Mouse (Mus musculus): ENCODE measurements around the gene Aatk. TPM values are rescaled to one million over a fixed set of nuclear protein-coding genes. Genes with fewer than 3 reads are reported as not detected.

Aatk gene
- polyA plus RNA-seq, 1 experiment from 2014 or later: 3.5 TPM

DNA sequence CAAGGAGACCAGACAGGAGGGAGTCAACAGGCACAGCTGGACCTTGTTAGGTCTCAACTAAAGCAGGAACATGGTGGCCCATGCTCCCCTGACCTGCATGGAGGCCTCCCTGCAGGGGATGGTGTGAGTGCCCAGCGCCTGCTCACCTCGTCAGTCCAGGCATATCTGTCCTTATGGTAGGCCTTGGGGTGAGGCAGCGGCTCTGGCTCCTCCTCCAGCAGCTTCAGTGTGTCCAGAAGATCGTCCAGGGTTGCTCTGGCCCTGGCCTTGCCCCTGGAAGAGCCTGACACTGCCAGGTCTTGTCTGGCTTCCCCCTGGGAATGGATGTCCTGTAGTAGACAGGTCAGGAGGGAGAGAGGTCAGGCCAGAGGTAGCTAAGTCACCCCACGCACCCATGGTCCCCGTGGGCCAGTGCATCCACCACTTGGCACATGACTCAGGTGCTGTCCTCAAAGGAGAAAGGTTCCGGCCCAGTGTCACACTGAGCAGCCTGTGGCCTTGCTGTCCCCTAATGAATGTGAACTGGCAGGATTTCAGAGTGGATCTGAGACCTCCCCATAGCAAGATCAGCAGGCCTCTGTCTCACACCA, 24.9 kb upstream of the Aatk start:
- peaks cover 7% of the 10 kb centered on the region; the same call in 1 of the 2 replicates for H3K36me3 ChIP-seq (ENCODE audit: control insufficient read depth, insufficient read depth, low read length)
- no peak overlapping the region for H3K4me3 ChIP-seq (ENCODE audit: low read depth, low read length)
- no peak overlapping the region for H3K27ac ChIP-seq (ENCODE audit: low read depth, low read length)
- H3K9me3 ChIP-seq (ENCODE audit: control insufficient read depth, low read length): no peaks in the 10 kb centered on the region
- DNase-seq (ENCODE audit: low spot score) (no peak), ATAC-seq (replicated peaks; ENCODE audit: low FRiP score) (no peak)
- no peak overlapping the region for H3K4me2 ChIP-seq (ENCODE audit: low read depth, low read length, severe bottlenecking)
- H3K4me1 ChIP-seq (replicated peaks; ENCODE audit: control insufficient read depth, insufficient read depth, low read length): no peaks in the 10 kb centered on the region
- H3K27me3 ChIP-seq (ENCODE audit: control insufficient read depth, insufficient read depth, low read length): no peaks in the 10 kb centered on the region
- H3K9ac ChIP-seq (ENCODE audit: low read length): no peak overlapping the region
- WGBS: 82% methylated on average over 7 of the region's 7 CpGs

DNA sequence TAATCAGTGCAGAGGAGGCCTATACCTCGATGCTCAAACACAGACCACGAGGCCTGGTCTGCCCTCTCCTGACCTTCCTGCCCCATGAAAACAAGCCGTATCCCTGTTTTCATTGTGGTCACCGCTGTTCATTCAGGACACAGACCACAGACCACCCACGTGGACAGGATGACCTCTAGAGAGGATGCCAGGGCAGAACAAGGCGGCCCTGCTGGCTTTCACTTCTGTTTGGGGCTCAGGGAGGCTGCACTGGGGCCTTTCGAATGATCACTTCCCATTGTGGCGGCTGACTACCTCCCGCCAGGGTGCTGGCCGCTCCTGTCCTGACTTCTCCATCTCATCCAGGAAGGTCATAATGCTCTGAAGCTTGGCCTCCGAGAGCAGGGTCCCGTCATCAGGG, 24.1 kb upstream of the Aatk start:
- WGBS: 59% methylated on average over 12 of the region's 12 CpGs
- no peaks in the 10 kb centered on the region for H3K27me3 ChIP-seq (ENCODE audit: control insufficient read depth, insufficient read depth, low read length)
- no peak overlapping the region for H3K9ac ChIP-seq (ENCODE audit: low read length)
- no peak overlapping the region for H3K27ac ChIP-seq (ENCODE audit: low read depth, low read length)
- ATAC-seq (replicated peaks; ENCODE audit: low FRiP score): no peak
- DNase-seq (ENCODE audit: low spot score): no peak
- peaks cover 7% of the 10 kb centered on the region; the same call in 1 of the 2 replicates for H3K36me3 ChIP-seq (ENCODE audit: control insufficient read depth, insufficient read depth, low read length)
- no peaks in the 10 kb centered on the region for H3K4me1 ChIP-seq (replicated peaks; ENCODE audit: control insufficient read depth, insufficient read depth, low read length)
- no peak overlapping the region for H3K4me3 ChIP-seq (ENCODE audit: low read depth, low read length)
- no peak overlapping the region for H3K4me2 ChIP-seq (ENCODE audit: low read depth, low read length, severe bottlenecking)
- H3K9me3 ChIP-seq (ENCODE audit: control insufficient read depth, low read length): no peaks in the 10 kb centered on the region

DNA sequence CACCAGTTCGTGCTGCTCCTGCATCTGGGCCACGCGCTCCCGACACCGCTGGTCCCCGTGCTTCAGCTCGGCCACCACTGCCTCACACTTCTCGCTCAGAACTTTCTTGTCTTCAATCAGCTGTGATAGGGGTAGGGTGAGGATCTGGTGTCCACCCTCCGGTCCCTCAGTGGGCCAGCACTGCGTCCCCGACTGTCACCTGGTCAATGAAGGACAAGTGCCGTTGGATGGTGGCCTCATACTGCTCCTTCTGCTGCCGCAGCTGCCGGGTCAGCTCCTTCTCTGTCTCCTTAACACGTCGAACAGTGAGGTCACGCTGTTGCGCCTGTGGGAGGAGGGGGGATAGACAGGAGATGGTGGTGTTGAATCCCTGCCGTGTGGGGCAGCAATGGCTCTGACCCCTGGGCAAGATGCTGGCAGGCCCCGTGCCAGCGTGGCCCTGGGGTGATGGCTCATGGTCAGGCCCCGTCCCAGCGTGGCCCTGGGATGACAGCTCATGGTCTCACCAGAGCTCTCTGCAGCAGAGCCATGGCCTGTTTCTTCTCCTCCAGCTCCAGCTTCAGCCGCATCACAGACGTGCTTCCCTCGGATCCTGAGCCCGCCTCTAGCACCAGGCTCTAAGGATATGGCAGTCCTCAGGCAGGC, 23.4 kb upstream of the Aatk start:
- no peak overlapping the region for H3K4me3 ChIP-seq (ENCODE audit: low read depth, low read length)
- WGBS: 93% methylated on average over 27 of the region's 27 CpGs

DNA sequence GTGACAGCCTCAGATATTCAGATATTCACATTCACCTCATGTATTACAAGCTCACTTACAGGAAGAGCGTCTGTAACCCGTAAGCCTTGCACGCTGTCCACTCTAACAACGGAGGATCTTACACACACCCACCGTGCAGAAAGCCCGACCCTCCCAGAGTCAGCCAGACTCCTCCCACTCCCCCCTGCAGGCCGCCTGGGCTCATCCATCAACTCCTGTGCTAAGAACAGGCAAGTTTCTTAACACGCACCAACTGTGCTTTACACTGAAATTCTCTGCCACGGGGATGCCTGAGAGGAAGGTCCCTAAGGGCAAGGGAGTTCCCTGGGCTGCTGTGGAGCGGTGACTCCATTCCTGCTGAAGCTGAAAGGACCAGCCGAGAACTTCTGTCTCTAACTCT, 22.3 kb upstream of the Aatk start:
- H3K4me1 ChIP-seq (replicated peaks; ENCODE audit: control insufficient read depth, insufficient read depth, low read length): no peaks in the 10 kb centered on the region

More for the DNA sequence above, 23.4 kb upstream of the Aatk start:
- no peak for ATAC-seq (replicated peaks; ENCODE audit: low FRiP score)
- H3K9me3 ChIP-seq (ENCODE audit: control insufficient read depth, low read length): no peaks in the 10 kb centered on the region
- H3K27me3 ChIP-seq (ENCODE audit: control insufficient read depth, insufficient read depth, low read length): no peaks in the 10 kb centered on the region
- no peak overlapping the region for H3K27ac ChIP-seq (ENCODE audit: low read depth, low read length)
- peaks cover 7% of the 10 kb centered on the region; the same call in 1 of the 2 replicates for H3K36me3 ChIP-seq (ENCODE audit: control insufficient read depth, insufficient read depth, low read length)
- H3K4me1 ChIP-seq (replicated peaks; ENCODE audit: control insufficient read depth, insufficient read depth, low read length): no peaks in the 10 kb centered on the region
- DNase-seq (ENCODE audit: low spot score): no peak
- no peak overlapping the region for H3K9ac ChIP-seq (ENCODE audit: low read length)
- no peak overlapping the region for H3K4me2 ChIP-seq (ENCODE audit: low read depth, low read length, severe bottlenecking)

DNA sequence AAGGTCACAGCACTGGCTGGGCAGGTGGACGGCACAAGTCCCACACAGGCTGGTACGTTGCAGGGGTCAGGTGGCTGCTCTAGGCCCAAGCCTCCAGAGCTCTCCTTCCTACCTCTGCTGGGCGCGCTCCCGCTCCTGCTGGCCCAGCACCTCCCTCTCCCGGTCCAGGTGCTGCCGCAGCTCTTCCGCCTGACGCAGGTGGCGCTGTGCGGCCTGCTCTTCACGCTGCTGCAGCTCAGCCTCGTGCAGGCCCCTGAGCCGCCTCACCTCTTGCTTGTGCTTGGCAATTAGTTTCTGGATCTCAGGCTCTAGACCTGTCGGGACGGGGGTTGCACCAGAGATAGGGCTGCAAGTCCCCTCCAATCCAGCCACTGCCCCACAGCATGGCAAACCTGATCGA, 20.9 kb upstream of the Aatk start:
- Histone ChIP-seq H3K4me2 (ENCODE audit: low read depth, low read length, severe bottlenecking) (no peak overlapping the region), H3K4me3 (ENCODE audit: low read depth, low read length) (no peak overlapping the region), H3K27ac (ENCODE audit: low read depth, low read length) (no peak overlapping the region), H3K9me3 (ENCODE audit: control insufficient read depth, low read length) (no peaks in the 10 kb centered on the region), H3K36me3 (ENCODE audit: control insufficient read depth, insufficient read depth, low read length) (peaks cover 7% of the 10 kb centered on the region; the same call in 1 of the 2 replicates), H3K27me3 (ENCODE audit: control insufficient read depth, insufficient read depth, low read length) (no peaks in the 10 kb centered on the region), H3K4me1 (replicated peaks; ENCODE audit: control insufficient read depth, insufficient read depth, low read length) (no peaks in the 10 kb centered on the region), H3K9ac (ENCODE audit: low read length) (no peak overlapping the region)
- 41% methylated on average over 17 of the region's 17 CpGs for WGBS
- ATAC-seq (replicated peaks; ENCODE audit: low FRiP score): no peak
- no peak for DNase-seq (ENCODE audit: low spot score)

More for the DNA sequence above, 22.3 kb upstream of the Aatk start:
- DNase-seq (ENCODE audit: low spot score) (no peak), ATAC-seq (replicated peaks; ENCODE audit: low FRiP score) (no peak)
- Histone ChIP-seq H3K36me3 (ENCODE audit: control insufficient read depth, insufficient read depth, low read length) (peaks cover 7% of the 10 kb centered on the region; the same call in 1 of the 2 replicates), H3K9me3 (ENCODE audit: control insufficient read depth, low read length) (no peaks in the 10 kb centered on the region), H3K4me2 (ENCODE audit: low read depth, low read length, severe bottlenecking) (no peak overlapping the region), H3K27me3 (ENCODE audit: control insufficient read depth, insufficient read depth, low read length) (no peaks in the 10 kb centered on the region), H3K9ac (ENCODE audit: low read length) (no peak overlapping the region), H3K4me3 (ENCODE audit: low read depth, low read length) (no peak overlapping the region), H3K27ac (ENCODE audit: low read depth, low read length) (no peak overlapping the region)
- WGBS: 66% methylated on average over 11 of the region's 11 CpGs

DNA sequence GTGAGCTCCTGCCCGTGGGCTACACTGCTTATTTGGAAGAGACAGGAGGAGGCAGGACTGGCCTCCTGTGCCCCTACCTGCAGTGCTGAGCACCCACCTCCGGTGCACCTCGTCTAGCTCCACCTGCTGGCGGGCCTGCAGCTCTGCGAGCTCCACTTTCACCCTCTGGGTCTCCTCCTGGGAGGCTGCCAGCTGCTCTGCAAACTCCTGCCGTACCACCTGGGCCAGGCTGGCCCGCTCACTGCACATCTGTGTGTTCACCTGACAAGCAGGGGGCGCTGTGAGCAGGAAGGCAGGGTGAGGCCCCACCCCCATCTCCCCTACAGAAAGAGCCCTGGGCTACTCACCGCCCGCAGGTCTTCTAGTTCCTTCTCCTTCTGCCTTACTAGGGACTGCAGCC, 18.3 kb upstream of the Aatk start:
- peak; percentile 72 for DNase-seq (ENCODE audit: low spot score)
- no peak for ATAC-seq (replicated peaks; ENCODE audit: low FRiP score)
- no peaks in the 10 kb centered on the region for H3K4me1 ChIP-seq (replicated peaks; ENCODE audit: control insufficient read depth, insufficient read depth, low read length)

DNA sequence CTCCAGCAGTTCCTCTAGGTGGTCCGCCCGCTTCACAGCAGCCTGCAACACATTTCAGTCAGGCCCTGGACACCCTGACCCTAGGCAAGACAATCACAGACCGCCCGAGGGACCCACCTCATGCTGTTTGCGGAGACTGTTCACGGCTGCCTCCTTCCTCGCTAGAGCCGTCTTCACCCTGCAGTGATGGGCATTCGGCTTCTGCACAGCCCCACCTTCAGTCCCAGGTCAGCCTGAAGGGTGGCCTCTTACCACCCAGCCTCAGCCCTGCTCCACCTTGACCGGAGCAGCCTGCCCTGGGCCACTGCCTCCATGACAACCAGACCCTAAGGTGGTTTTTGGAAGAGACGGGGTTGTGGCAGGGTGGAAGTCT, 17.7 kb upstream of the Aatk start:
- 87% methylated on average over 11 of the region's 11 CpGs for WGBS
- H3K27me3 ChIP-seq (ENCODE audit: control insufficient read depth, insufficient read depth, low read length): no peaks in the 10 kb centered on the region
- ATAC-seq (replicated peaks; ENCODE audit: low FRiP score) (no peak), DNase-seq (ENCODE audit: low spot score) (no peak)
- no peak overlapping the region for H3K9ac ChIP-seq (ENCODE audit: low read length)
- H3K9me3 ChIP-seq (ENCODE audit: control insufficient read depth, low read length): no peaks in the 10 kb centered on the region
- no peaks in the 10 kb centered on the region for H3K4me1 ChIP-seq (replicated peaks; ENCODE audit: control insufficient read depth, insufficient read depth, low read length)
- H3K4me2 ChIP-seq (ENCODE audit: low read depth, low read length, severe bottlenecking): no peak overlapping the region
- H3K36me3 ChIP-seq (ENCODE audit: control insufficient read depth, insufficient read depth, low read length): 0 out of 2 replicates have a peak, but pooled peaks cover 2% of the 10 kb centered on the region
- no peak overlapping the region for H3K27ac ChIP-seq (ENCODE audit: low read depth, low read length)
- no peak overlapping the region for H3K4me3 ChIP-seq (ENCODE audit: low read depth, low read length)

More for the DNA sequence above, 18.3 kb upstream of the Aatk start:
- H3K9ac ChIP-seq (ENCODE audit: low read length): no peak overlapping the region
- H3K27ac ChIP-seq (ENCODE audit: low read depth, low read length): no peak overlapping the region
- 29% methylated on average over 10 of the region's 10 CpGs for WGBS
- H3K4me3 ChIP-seq (ENCODE audit: low read depth, low read length): no peak overlapping the region
- H3K36me3 ChIP-seq (ENCODE audit: control insufficient read depth, insufficient read depth, low read length): peaks cover 2% of the 10 kb centered on the region; the same call in 1 of the 2 replicates
- no peak overlapping the region for H3K4me2 ChIP-seq (ENCODE audit: low read depth, low read length, severe bottlenecking)
- H3K9me3 ChIP-seq (ENCODE audit: control insufficient read depth, low read length): no peaks in the 10 kb centered on the region
- H3K27me3 ChIP-seq (ENCODE audit: control insufficient read depth, insufficient read depth, low read length): no peaks in the 10 kb centered on the region

DNA sequence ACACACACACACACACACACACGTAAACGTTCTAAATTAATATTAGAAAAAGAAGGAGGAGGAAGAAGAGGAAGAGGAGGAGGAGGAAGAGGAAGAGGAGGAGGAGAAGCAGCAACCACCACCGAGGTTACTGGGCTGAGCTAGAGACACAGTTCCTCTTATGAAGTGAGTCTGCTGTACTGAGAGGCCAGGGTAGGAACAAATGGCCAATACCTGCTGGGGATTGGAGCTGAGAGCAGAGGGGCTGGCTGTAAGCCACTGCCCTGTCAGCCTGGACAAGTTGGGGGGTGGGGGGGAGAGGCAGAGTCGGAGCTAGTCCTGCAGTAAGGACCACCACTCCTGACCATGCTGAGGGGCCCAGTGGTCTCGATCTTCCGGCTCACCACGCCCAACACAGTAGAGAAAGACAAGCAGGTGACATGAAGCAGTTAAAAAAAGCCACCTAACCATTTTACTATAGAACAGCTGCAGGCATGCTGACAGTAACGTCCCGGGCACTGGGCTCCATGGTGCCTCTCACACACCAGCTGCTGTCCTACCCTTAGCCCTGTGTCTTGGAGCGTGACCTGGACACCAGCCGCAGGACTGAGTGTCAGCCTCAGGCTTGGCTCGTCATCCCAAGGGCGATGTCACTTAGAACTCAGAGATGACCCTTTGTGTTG, 17.2 kb upstream of the Aatk start:
- WGBS: 91% methylated on average over 13 of the region's 13 CpGs
- Histone ChIP-seq H3K27ac (ENCODE audit: low read depth, low read length) (no peak overlapping the region), H3K9ac (ENCODE audit: low read length) (no peak overlapping the region), H3K36me3 (ENCODE audit: control insufficient read depth, insufficient read depth, low read length) (0 out of 2 replicates have a peak, but pooled peaks cover 2% of the 10 kb centered on the region), H3K4me2 (ENCODE audit: low read depth, low read length, severe bottlenecking) (no peak overlapping the region), H3K27me3 (ENCODE audit: control insufficient read depth, insufficient read depth, low read length) (no peaks in the 10 kb centered on the region), H3K9me3 (ENCODE audit: control insufficient read depth, low read length) (no peaks in the 10 kb centered on the region), H3K4me3 (ENCODE audit: low read depth, low read length) (no peak overlapping the region), H3K4me1 (replicated peaks; ENCODE audit: control insufficient read depth, insufficient read depth, low read length) (no peaks in the 10 kb centered on the region)
- ATAC-seq (replicated peaks; ENCODE audit: low FRiP score): no peak
- no peak for DNase-seq (ENCODE audit: low spot score)

Data from forebrain, embryonic 11.5 days (tissue).